Mouse (Mus musculus): ENCODE data around the gene 1700003H04Rik.

Gene 1700003H04Rik

GRCm38 (mm10) chr3:124581001-124581400 is at the start of gene 1700003H04Rik:
Gene 1700003H04Rik (minus strand): TSS chr3:124581101.
- no peak for DNase-seq (ENCODE audit: low spot score in 2 of 2)

- DNase-seq (ENCODE audit: low spot score in 2 of 2) = no peak
These were observed 42.1 kb upstream of the 1700003H04Rik start for GRCm38 (mm10) chr3:124623031-124623430.

- no peak for DNase-seq (ENCODE audit: low spot score in 2 of 2)
These were observed 32.4 kb upstream of the 1700003H04Rik start for GRCm38 (mm10) chr3:124613287-124613686.

GRCm38 (mm10) chr3:124609956-124610355 is 29.1 kb upstream of the 1700003H04Rik start:
- DNase-seq (ENCODE audit: low spot score in 2 of 2) = no peak

GRCm38 (mm10) chr3:124606021-124606517 is 25.2 kb upstream of the 1700003H04Rik start:
- DNase-seq (ENCODE audit: low spot score in 2 of 2) = no peak

- no peak for DNase-seq (ENCODE audit: low spot score in 2 of 2)
These were observed 24.6 kb upstream of the 1700003H04Rik start for GRCm38 (mm10) chr3:124605518-124605917.

- no peak for DNase-seq (ENCODE audit: low spot score in 2 of 2)
These were observed 16.9 kb upstream of the 1700003H04Rik start for GRCm38 (mm10) chr3:124597789-124598188.

- DNase-seq (ENCODE audit: low spot score in 2 of 2) = no peak
These were observed 6.6 kb upstream of the 1700003H04Rik start for GRCm38 (mm10) chr3:124587534-124587933.

- DNase-seq (ENCODE audit: low spot score in 2 of 2) = no peak
These were observed 4.9 kb upstream of the 1700003H04Rik start for GRCm38 (mm10) chr3:124585761-124586160.

- no peak for DNase-seq (ENCODE audit: low spot score in 2 of 2)
These were observed 23.6 kb downstream of the 1700003H04Rik start for GRCm38 (mm10) chr3:124557317-124557716.

- no peak for DNase-seq (ENCODE audit: low spot score in 2 of 2)
These were observed 24.9 kb downstream of the 1700003H04Rik start for GRCm38 (mm10) chr3:124555963-124556362.

GRCm38 (mm10) chr3:124555092-124555491 is 25.8 kb downstream of the 1700003H04Rik start:
- no peak for DNase-seq (ENCODE audit: low spot score in 2 of 2)

GRCm38 (mm10) chr3:124548898-124549297 is 32.0 kb downstream of the 1700003H04Rik start:
- DNase-seq (ENCODE audit: low spot score in 2 of 2) = no peak

- DNase-seq (ENCODE audit: low spot score in 2 of 2) = no peak
These were observed 42.6 kb downstream of the 1700003H04Rik start for GRCm38 (mm10) chr3:124538260-124538659.

GRCm38 (mm10) chr3:124536602-124537001 is 44.3 kb downstream of the 1700003H04Rik start:
- no peak for DNase-seq (ENCODE audit: low spot score in 2 of 2)

- no peak for DNase-seq (ENCODE audit: low spot score in 2 of 2)
These were observed 62.1 kb downstream of the 1700003H04Rik start for GRCm38 (mm10) chr3:124518786-124519185.
